Mouse (Mus musculus) adrenal gland (tissue): ENCODE measurements at regions not wholly inside any gene's neighbourhood (a gene's known extent, or its start where the extent isn't known, plus 50 kb on each side); places are given as distances from the start of the nearest gene placed in this dataset.

Experiments used
- intact Hi-C: fragments of 180-260 bp; cut with DNase I; formaldehyde crosslinking; loops from one replicate; pipeline ENCODE4 v1.15.1; 2025

GRCm38 (mm10) chr1:18849038-18849437, 253.8 kb upstream of the Tfap2d start:
- intact Hi-C loops: no loop called here

- intact Hi-C loops: no loop called here
Measured at GRCm38 (mm10) chr1:18857457-18857856, 245.4 kb upstream of the Tfap2d start.

GRCm38 (mm10) chr1:18903266-18903665, 199.6 kb upstream of the Tfap2d start:
- intact Hi-C loops: no loop called here

GRCm38 (mm10) chr1:18903696-18904095, 199.1 kb upstream of the Tfap2d start:
- intact Hi-C loops: no loop called here

- intact Hi-C loops: no loop called here
Measured at GRCm38 (mm10) chr1:18911578-18911977, 191.2 kb upstream of the Tfap2d start.

GRCm38 (mm10) chr1:18956276-18956675, 146.5 kb upstream of the Tfap2d start:
- intact Hi-C loops: no loop called here

- intact Hi-C loops: no loop called here
Measured at GRCm38 (mm10) chr1:18956975-18957374, 145.8 kb upstream of the Tfap2d start.

GRCm38 (mm10) chr1:18961464-18961863, 141.4 kb upstream of the Tfap2d start:
- intact Hi-C loops: no loop called here

GRCm38 (mm10) chr1:18961889-18962288, 140.9 kb upstream of the Tfap2d start:
- intact Hi-C loops: no loop called here

GRCm38 (mm10) chr1:18968935-18969334, 133.9 kb upstream of the Tfap2d start:
- intact Hi-C loops: no loop called here

- intact Hi-C loops: no loop called here
Measured at GRCm38 (mm10) chr1:18970173-18970572, 132.6 kb upstream of the Tfap2d start.

- intact Hi-C loops: no loop called here
Measured at GRCm38 (mm10) chr1:18973826-18974620, 128.8 kb upstream of the Tfap2d start.

- intact Hi-C loops: no loop called here
Measured at GRCm38 (mm10) chr1:18974860-18975439, 127.9 kb upstream of the Tfap2d start.

GRCm38 (mm10) chr1:18975500-18975899, 127.3 kb upstream of the Tfap2d start:
- intact Hi-C loops: no loop called here

- intact Hi-C loops: loop anchor here (2.0 kb wide), 1 partner anchor 616 kb away; no protein-coding TSS in a partner anchor
Measured at GRCm38 (mm10) chr1:18976705-18977309, 126.0 kb upstream of the Tfap2d start.

GRCm38 (mm10) chr1:18979141-18979540, 123.7 kb upstream of the Tfap2d start:
- intact Hi-C loops: no loop called here

GRCm38 (mm10) chr1:19016778-19017177, 86.0 kb upstream of the Tfap2d start:
- intact Hi-C loops: no loop called here
